Mouse (Mus musculus) gastrocnemius, postnatal 36 days (tissue): ENCODE measurements around the gene Hist1h4b. TPM values are rescaled to one million over a fixed set of nuclear protein-coding genes. Genes with fewer than 3 reads are reported as not detected.
A peak's percentile ranks its signal among the peaks of the same experiment; 100 is the strongest.
"Not testable (repeated sequence)": the region's sequence is repeated elsewhere in the genome, so short reads cannot be mapped to it uniquely, and the experiment has no call there.

Source experiments
- DNase-seq, 2 experiments: peaks; one replicate each; pipeline ENCODE4 v3.0.0; 2022
- intact Hi-C: fragments of 180-260 bp; cut with DNase I; formaldehyde crosslinking; loops from one replicate; pipeline ENCODE4 v1.15.1; 2025
- total RNA-seq, 2 experiments: library from RNA; stranded (reverse); gene quantifications; 2 replicates each; pipeline ENCODE4 v1.2.3; 2021

Hist1h4b gene
- total RNA-seq, 2 experiments from 2014 or later: 5.8 to 8.4 TPM

- intact Hi-C loops: loop anchor here (10.0 kb wide), 1 partner anchor 1707 kb away; the partner anchor contains the start of genes Hist1h2ag, Hist1h2bj and Hist1h4i
- peak; percentile 63 to 71 for DNase-seq
Measured at GRCm38 (mm10) chr13:23752067-23752741, 4.6 kb upstream of the Hist1h4b start, which contains the start of gene Hist1h3b. Gene Hist1h3b (plus strand): TSS chr13:23752267.

- no peak for DNase-seq
- intact Hi-C loops: loop anchor here (10.0 kb wide), 1 partner anchor 1708 kb away; the partner anchor contains the start of genes Hist1h2ag, Hist1h2bj and Hist1h4i
Measured at GRCm38 (mm10) chr13:23752742-23753172, 4.1 kb upstream of the Hist1h4b start.

- no peak for DNase-seq
- intact Hi-C loops: loop anchor here (10.0 kb wide), 1 partner anchor 1709 kb away; the partner anchor contains the start of genes Hist1h2ag, Hist1h2bj and Hist1h4i
Measured at GRCm38 (mm10) chr13:23753314-23754078, 3.3 kb upstream of the Hist1h4b start.

GRCm38 (mm10) chr13:23755000-23755399, 1.8 kb upstream of the Hist1h4b start:
- intact Hi-C loops: loop anchor here (10.0 kb wide), 1 partner anchor 1710 kb away; the partner anchor contains the start of genes Hist1h2ag, Hist1h2bj and Hist1h4i

GRCm38 (mm10) chr13:23757211-23757773, 479 bp downstream of the Hist1h4b start:
- DNase-seq: no peak
- intact Hi-C loops: loop anchor here (10.0 kb wide), 1 partner anchor 1712 kb away; the partner anchor contains the start of genes Hist1h2ag, Hist1h2bj and Hist1h4i

More at GRCm38 (mm10) chr13:23755000-23755399, 1.8 kb upstream of the Hist1h4b start:
- no peak for DNase-seq

- DNase-seq: no peak
- intact Hi-C loops: loop anchor here (10.0 kb wide), 1 partner anchor 1713 kb away; the partner anchor contains the start of genes Hist1h2ag, Hist1h2bj and Hist1h4i
Measured at GRCm38 (mm10) chr13:23757921-23758320, 1.1 kb downstream of the Hist1h4b start.

- intact Hi-C loops: loop anchor here (10.0 kb wide), 1 partner anchor 1715 kb away; the partner anchor contains the start of genes Hist1h2ag, Hist1h2bj and Hist1h4i
- no peak for DNase-seq
Measured at GRCm38 (mm10) chr13:23759251-23759771, 2.5 kb downstream of the Hist1h4b start.

- DNase-seq: no peak
- intact Hi-C loops: loop anchor here (10.0 kb wide), 1 partner anchor 1715 kb away; the partner anchor contains the start of genes Hist1h2ag, Hist1h2bj and Hist1h4i
Measured at GRCm38 (mm10) chr13:23759916-23760239, 3.1 kb downstream of the Hist1h4b start.

GRCm38 (mm10) chr13:23760240-23760971, 3.6 kb downstream of the Hist1h4b start:
- intact Hi-C loops: no loop called here
- DNase-seq: no peak

- intact Hi-C loops: no loop called here
- peak; percentile 93 to 96 for DNase-seq
Measured at GRCm38 (mm10) chr13:23760972-23761864, 4.4 kb downstream of the Hist1h4b start, which contains the start of gene Hist1h4a. Gene Hist1h4a (minus strand): TSS chr13:23761230.

GRCm38 (mm10) chr13:23761871-23762821, 5.3 kb downstream of the Hist1h4b start, which contains the start of gene Hist1h3a:
Gene Hist1h3a (minus strand): TSS chr13:23762386.
- peak in 1 of 2 experiments; percentile 46 for DNase-seq
- intact Hi-C loops: not testable (repeated sequence)

GRCm38 (mm10) chr13:23763242-23763585, 6.4 kb downstream of the Hist1h4b start:
- intact Hi-C loops: no loop called here
- no peak for DNase-seq

GRCm38 (mm10) chr13:23763586-23764323, 6.9 kb downstream of the Hist1h4b start, which contains the start of gene Hist1h1a:
Gene Hist1h1a (plus strand): TSS chr13:23763666.
- peak; percentile 65 to 67 for DNase-seq
- intact Hi-C loops: no loop called here

GRCm38 (mm10) chr13:23764324-23765171, 7.7 kb downstream of the Hist1h4b start:
- DNase-seq: no peak
- intact Hi-C loops: no loop called here

GRCm38 (mm10) chr13:23765172-23765513, 8.3 kb downstream of the Hist1h4b start:
- intact Hi-C loops: no loop called here
- DNase-seq: no peak

GRCm38 (mm10) chr13:23766772-23767171, 10.0 kb downstream of the Hist1h4b start:
- intact Hi-C loops: no loop called here
- DNase-seq: no peak
